34 mouse cellular contexts compared by ENCODE assay signal in the genomic region with DNA sequence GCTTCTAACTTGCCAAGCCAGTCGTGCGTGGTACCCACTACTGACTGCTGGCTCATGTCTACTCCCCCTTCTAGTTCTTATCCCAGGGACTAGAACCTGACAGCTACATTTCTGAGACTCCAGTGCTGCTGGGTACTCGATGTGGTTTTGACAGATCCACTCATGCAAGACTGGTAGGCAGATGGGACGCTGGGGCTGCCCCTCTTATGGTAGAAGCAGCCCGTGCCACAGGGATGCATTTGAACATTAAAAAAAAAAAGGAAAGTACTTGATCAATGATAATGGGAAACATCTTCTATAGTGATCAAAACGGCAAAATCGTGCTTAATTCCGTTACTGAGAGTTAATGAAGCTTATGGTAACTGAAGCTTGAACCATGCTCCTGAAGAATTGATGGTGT.
"Had no signal": no experiment of that assay in that cellular context is flagged by ENCODE, and none has a peak within 500 bp of the region (broad histone marks: within the 10 kb centered on the region; RNA-seq: fewer than 3 reads in every experiment).

No protein-coding gene starts in this region.

- H3K36me3 ChIP-seq: intestine, embryonic 15.5 days had no signal

- H3K9ac ChIP-seq: heart, embryonic 12.5 days; heart, embryonic 13.5 days; heart, embryonic 15.5 days; hindbrain, embryonic 12.5 days; hindbrain, embryonic 13.5 days; hindbrain, embryonic 14.5 days; hindbrain, embryonic 15.5 days; intestine, embryonic 15.5 days; kidney, embryonic 15.5 days had no signal

- DNase-seq: heart, postnatal 10 days; heart, postnatal 14 days; heart, postnatal 36 days; heart, postnatal 4 days; kidney, adult 11 months; kidney, adult 18-20 months; kidney, adult 2 months; kidney, adult 8-10 months; kidney, adult 9 months; kidney, postnatal 10 days; kidney, postnatal 14 days; kidney, postnatal 25 days; kidney, postnatal 36 days; kidney, postnatal 4 days; layer of hippocampus, adult 9-11 months; layer of hippocampus, postnatal 36 days had no signal

- ATAC-seq: hindbrain, embryonic 16.5 days; inflammation-experienced regulatory T-cells, adult 6 months; intestine, embryonic 15.5 days; intestine, embryonic 16.5 days; intestine, postnatal 0 days had no signal

- H3K4me3 ChIP-seq: heart, embryonic 12.5 days; heart, embryonic 13.5 days; heart, embryonic 15.5 days; hindbrain, embryonic 10.5 days; hindbrain, embryonic 12.5 days; hindbrain, embryonic 13.5 days; hindbrain, embryonic 15.5 days; intestine, embryonic 15.5 days; kidney, embryonic 15.5 days; layer of hippocampus, adult 2 months; left cerebral cortex, adult 2 months had no signal

- H3K4me2 ChIP-seq: heart, embryonic 11.5 days; heart, embryonic 12.5 days; heart, embryonic 13.5 days; heart, embryonic 15.5 days; hindbrain, embryonic 12.5 days; hindbrain, embryonic 13.5 days; hindbrain, embryonic 14.5 days; hindbrain, embryonic 15.5 days; intestine, embryonic 15.5 days; kidney, embryonic 15.5 days had no signal

- H3K9me3 ChIP-seq: heart, embryonic 12.5 days; heart, embryonic 13.5 days; heart, embryonic 15.5 days; hindbrain, embryonic 10.5 days; hindbrain, embryonic 12.5 days; hindbrain, embryonic 13.5 days; hindbrain, embryonic 15.5 days; intestine, embryonic 15.5 days; kidney, embryonic 15.5 days had no signal

- H3K27me3 ChIP-seq: heart, embryonic 12.5 days; heart, embryonic 13.5 days; heart, embryonic 15.5 days; hindbrain, embryonic 12.5 days; hindbrain, embryonic 13.5 days; hindbrain, embryonic 15.5 days; intestine, embryonic 15.5 days; kidney, embryonic 15.5 days had no signal

- H3K27ac ChIP-seq: heart, embryonic 13.5 days; heart, embryonic 15.5 days; hindbrain, embryonic 10.5 days; hindbrain, embryonic 12.5 days; hindbrain, embryonic 13.5 days; hindbrain, embryonic 14.5 days; hindbrain, embryonic 15.5 days; intestine, embryonic 15.5 days; kidney, embryonic 15.5 days; kidney, postnatal 0 days; layer of hippocampus, adult 2 months; left cerebral cortex, adult 2 months had no signal

- H3K4me1 ChIP-seq: hindbrain, embryonic 10.5 days; hindbrain, embryonic 12.5 days; intestine, embryonic 15.5 days had no signal
